Comparison of ENCODE assay signal across 26 mouse cellular contexts in the genomic region with DNA sequence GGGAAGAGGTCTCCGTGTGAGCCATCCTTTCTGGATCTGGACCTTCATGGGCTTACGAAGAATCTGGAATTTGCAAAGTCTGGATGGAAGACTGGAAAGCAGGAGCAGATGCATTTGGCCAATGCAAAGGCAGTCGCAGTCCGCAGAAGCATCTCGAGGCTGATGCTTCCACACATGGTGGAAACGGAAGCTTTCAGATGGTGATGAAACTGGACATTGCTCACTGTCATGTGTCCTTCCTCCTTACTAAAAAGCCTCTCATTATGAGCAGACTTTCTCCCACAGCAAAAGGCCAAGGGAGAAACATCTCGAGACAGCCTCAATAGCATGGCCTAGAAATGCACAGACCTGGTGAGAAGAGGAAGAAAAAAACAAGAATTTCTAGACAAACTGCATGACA.
"Had no signal": no experiment of that assay in that cellular context is flagged by ENCODE, and none has a peak within 500 bp of the region (broad histone marks: within the 10 kb centered on the region; RNA-seq: fewer than 3 reads in every experiment).

No protein-coding gene starts in this region.

- DNase-seq: kidney, adult 18-20 months; kidney, adult 9 months; kidney, postnatal 25 days; layer of hippocampus, adult 9-11 months; layer of hippocampus, postnatal 36 days; left cerebral cortex, postnatal 4 days; lung, adult 18-20 months; lung, postnatal 4 days; right cerebral cortex, adult 18-20 months; right cerebral cortex, postnatal 14 days; right cerebral cortex, postnatal 4 days; thymus, adult 2 months; thymus, postnatal 14 days; thymus, postnatal 4 days had no signal

- H3K4me1 ChIP-seq: hindbrain, embryonic 15.5 days; intestine, embryonic 15.5 days; liver, embryonic 15.5 days; lung, embryonic 15.5 days; megakaryocyte, embryonic 14.5 days; midbrain, embryonic 10.5 days; midbrain, embryonic 13.5 days had no signal

- H3K9me3 ChIP-seq: hindbrain, embryonic 15.5 days; intestine, embryonic 15.5 days; liver, embryonic 15.5 days; lung, embryonic 15.5 days; midbrain, embryonic 10.5 days; midbrain, embryonic 13.5 days had no signal

- H3K9ac ChIP-seq: hindbrain, embryonic 15.5 days; intestine, embryonic 15.5 days; liver, embryonic 15.5 days; lung, embryonic 15.5 days; midbrain, embryonic 13.5 days had no signal

- H3K4me2 ChIP-seq: hindbrain, embryonic 15.5 days; intestine, embryonic 15.5 days; liver, embryonic 11.5 days; liver, embryonic 15.5 days; lung, embryonic 15.5 days; midbrain, embryonic 13.5 days had no signal

- H3K27me3 ChIP-seq: hindbrain, embryonic 15.5 days; intestine, embryonic 15.5 days; lung, embryonic 15.5 days; midbrain, embryonic 13.5 days had no signal

- H3K27ac ChIP-seq: hindbrain, embryonic 15.5 days; intestine, embryonic 15.5 days; layer of hippocampus, adult 2 months; left cerebral cortex, adult 2 months; liver, embryonic 15.5 days; lung, embryonic 15.5 days; midbrain, embryonic 10.5 days; midbrain, embryonic 13.5 days; stomach, postnatal 0 days had no signal

- H3K36me3 ChIP-seq: hindbrain, embryonic 15.5 days; intestine, embryonic 15.5 days; liver, embryonic 15.5 days; lung, embryonic 15.5 days; midbrain, embryonic 10.5 days; midbrain, embryonic 13.5 days had no signal

- H3K4me3 ChIP-seq: hindbrain, embryonic 15.5 days; intestine, embryonic 15.5 days; layer of hippocampus, adult 2 months; left cerebral cortex, adult 2 months; liver, embryonic 15.5 days; lung, embryonic 15.5 days; megakaryocyte, embryonic 14.5 days; midbrain, embryonic 10.5 days; midbrain, embryonic 13.5 days had no signal

- ATAC-seq: intestine, embryonic 15.5 days; midbrain, embryonic 13.5 days; midbrain, embryonic 16.5 days had no signal
